In the genomic region with DNA sequence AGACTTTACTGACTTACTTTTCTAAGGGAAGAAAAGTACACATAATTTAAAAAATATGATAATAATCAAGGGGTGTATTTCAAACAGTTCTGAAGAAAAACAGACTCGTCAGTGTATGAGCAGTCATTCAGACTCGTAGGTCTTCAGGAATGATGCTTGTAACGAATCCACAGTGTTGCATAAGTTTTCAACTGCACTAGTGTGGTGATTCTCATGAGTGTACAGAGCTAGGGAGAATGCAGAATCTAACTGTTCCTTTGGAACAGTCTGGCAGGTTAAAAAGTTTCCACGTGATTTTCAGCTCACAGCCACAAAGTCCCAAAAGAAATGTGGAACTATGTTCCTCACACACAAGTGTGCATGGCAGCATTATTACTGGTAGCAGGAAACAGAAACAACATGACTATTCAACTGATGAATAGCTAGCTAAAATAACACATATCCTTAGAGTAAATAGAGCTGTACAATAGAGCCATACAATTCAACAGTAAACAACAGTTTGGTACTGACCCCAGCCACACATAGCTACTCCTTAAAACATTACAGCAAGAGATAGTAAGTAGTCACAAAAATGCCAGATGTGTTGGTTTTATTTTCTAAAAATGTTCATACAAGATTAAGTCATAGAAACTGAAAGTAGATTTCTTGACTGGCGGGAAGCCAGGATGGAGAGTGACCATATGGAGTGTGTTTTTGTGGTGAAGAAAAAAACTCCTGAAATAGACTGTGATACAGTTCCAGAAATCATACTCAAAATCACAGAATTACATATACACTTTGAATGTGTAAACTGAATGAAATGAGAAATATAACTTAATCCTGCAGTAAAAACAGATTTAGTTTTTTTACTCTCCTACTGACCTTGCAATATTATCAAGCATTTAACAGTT, we compare ENCODE assay signal across 9 mouse cellular contexts.
DNase-seq lines count a peak whose midpoint lies in the region; ATAC-seq and TF ChIP-seq lines count a peak whose summit lies in the region.
"Had no signal": no experiment of that assay in that cellular context is flagged by ENCODE, and none has a peak within 500 bp of the region (broad histone marks: within the 10 kb centered on the region; RNA-seq: fewer than 3 reads in every experiment).

No protein-coding gene starts in this region.

- no peaks in the 10 kb centered on the region; the same call in 1 of the 2 replicates for H3K4me1 ChIP-seq in forebrain, postnatal 0 days (ENCODE audit: insufficient read depth)
- H3K4me1 ChIP-seq in forebrain, embryonic 11.5 days (replicated peaks; ENCODE audit: control insufficient read depth, insufficient read depth, low read length) = no peaks in the 10 kb centered on the region
- H3K4me1 ChIP-seq in heart, embryonic 12.5 days (replicated peaks) = no peaks in the 10 kb centered on the region
- H3K4me1 ChIP-seq: heart, embryonic 13.5 days had no signal

- no peak overlapping the region for H3K4me2 ChIP-seq in forebrain, postnatal 0 days (ENCODE audit: low read depth)
- no peak overlapping the region for H3K4me2 ChIP-seq in forebrain, embryonic 11.5 days (ENCODE audit: low read depth, low read length, severe bottlenecking)
- no peak overlapping the region for H3K4me2 ChIP-seq in heart, embryonic 12.5 days
- H3K4me2 ChIP-seq: heart, embryonic 13.5 days had no signal

- peak; percentile 68 for ATAC-seq in forebrain, postnatal 0 days
- no peak for ATAC-seq in forebrain, embryonic 11.5 days (replicated peaks; ENCODE audit: low FRiP score)
- ATAC-seq in heart, embryonic 12.5 days (ENCODE audit: insufficient number of reproducible peaks, low FRiP score) = no peak

- no peaks in the 10 kb centered on the region for H3K9me3 ChIP-seq in forebrain, postnatal 0 days (ENCODE audit: low read length)
- no peaks in the 10 kb centered on the region for H3K9me3 ChIP-seq in forebrain, embryonic 11.5 days (ENCODE audit: control insufficient read depth, low read length)
- no peaks in the 10 kb centered on the region for H3K9me3 ChIP-seq in heart, embryonic 12.5 days (replicated peaks)
- H3K9me3 ChIP-seq: heart, embryonic 13.5 days had no signal

- no peak overlapping the region for H3K9ac ChIP-seq in forebrain, postnatal 0 days
- no peak overlapping the region for H3K9ac ChIP-seq in forebrain, embryonic 11.5 days (ENCODE audit: low read length)
- H3K9ac ChIP-seq in heart, embryonic 12.5 days = no peak overlapping the region
- H3K9ac ChIP-seq: heart, embryonic 13.5 days had no signal

- no peaks in the 10 kb centered on the region for H3K27me3 ChIP-seq in forebrain, postnatal 0 days (ENCODE audit: insufficient read depth, low read length)
- H3K27me3 ChIP-seq in forebrain, embryonic 11.5 days (ENCODE audit: control insufficient read depth, insufficient read depth, low read length) = no peaks in the 10 kb centered on the region
- no peaks in the 10 kb centered on the region for H3K27me3 ChIP-seq in heart, embryonic 12.5 days (replicated peaks)
- H3K27me3 ChIP-seq: heart, embryonic 13.5 days had no signal

- no peak overlapping the region for H3K27ac ChIP-seq in forebrain, postnatal 0 days (ENCODE audit: low read depth, low read length)
- H3K27ac ChIP-seq in forebrain, embryonic 11.5 days (ENCODE audit: low read depth, low read length) = no peak overlapping the region
- H3K27ac ChIP-seq in left cerebral cortex, adult 2 months = no peak overlapping the region
- H3K27ac ChIP-seq in heart, embryonic 12.5 days (ENCODE audit: poor library complexity, severe bottlenecking) = no peak overlapping the region
- H3K27ac ChIP-seq: heart, embryonic 13.5 days had no signal

- DNase-seq in forebrain, postnatal 0 days = peak; percentile 80
- DNase-seq in forebrain, embryonic 11.5 days (ENCODE audit: low spot score) = no peak
- DNase-seq in 416B (ENCODE audit: low read depth) = peak; percentile 35
- DNase-seq in cerebellum, postnatal 36 days = peak; percentile 52 to 65
- peak; percentile 48 to 65 for DNase-seq in left cerebral cortex, adult 2 months (ENCODE audit: extremely low spot score in 1 of 2, low spot score in 2 of 2)
- DNase-seq in B cell, adult 2 months = no peak
- DNase-seq in heart, postnatal 25 days (ENCODE audit: low spot score) = no peak

- no peak overlapping the region for H3K4me3 ChIP-seq in forebrain, postnatal 0 days (ENCODE audit: low read depth, low read length)
- no peak overlapping the region for H3K4me3 ChIP-seq in forebrain, embryonic 11.5 days (ENCODE audit: low read depth, low read length)
- no peak overlapping the region for H3K4me3 ChIP-seq in left cerebral cortex, adult 2 months
- no peak overlapping the region for H3K4me3 ChIP-seq in heart, embryonic 12.5 days
- H3K4me3 ChIP-seq: heart, embryonic 13.5 days had no signal

- 69% methylated on average over 5 of the region's 5 CpGs for WGBS in forebrain, postnatal 0 days
- WGBS in forebrain, embryonic 11.5 days = 89% methylated on average over 5 of the region's 5 CpGs
- 83% methylated on average over 5 of the region's 5 CpGs for WGBS in heart, embryonic 12.5 days

- TF ChIP-seq CTCF in forebrain, postnatal 0 days (IDR thresholded peaks at IDR 0.05; ENCODE audit: low read depth) = no peak
- no peak for TF ChIP-seq CTCF in left cerebral cortex, adult 2 months (IDR thresholded peaks at IDR 0.05)

- H3K36me3 ChIP-seq in forebrain, postnatal 0 days (ENCODE audit: insufficient read depth) = no peaks in the 10 kb centered on the region
- H3K36me3 ChIP-seq in forebrain, embryonic 11.5 days (ENCODE audit: control insufficient read depth, insufficient read depth, low read length) = no peaks in the 10 kb centered on the region
- H3K36me3 ChIP-seq in heart, embryonic 12.5 days = no peaks in the 10 kb centered on the region
- H3K36me3 ChIP-seq: heart, embryonic 13.5 days had no signal

- intact Hi-C loops in left cerebral cortex, adult 2 months (cut with DNase I) = no loop called here
- intact Hi-C loops in heart, postnatal 25 days (cut with DNase I) = no loop called here

Comparison
In these comparisons a context has a peak if more than half of its experiments do, and no peak if none do; other contexts are left out.
1. DNase-seq: peak in forebrain, postnatal 0 days (single experiment), 416B (single experiment), cerebellum, postnatal 36 days (2 of 2) and left cerebral cortex, adult 2 months (2 of 2); none in forebrain, embryonic 11.5 days (single experiment), B cell, adult 2 months (0 of 2) and heart, postnatal 25 days (single experiment).